Mouse (Mus musculus): Measurements from ENCODE around the gene Fa2h. TPM values are rescaled to one million over a fixed set of nuclear protein-coding genes. Genes with fewer than 3 reads are reported as not detected.
"Not testable (repeated sequence)": the region's sequence is repeated elsewhere in the genome, so short reads cannot be mapped to it uniquely, and the experiment has no call there.

The Fa2h gene
- polyA plus RNA-seq, 1 experiment from 2014 or later, result 0.13 TPM

GRCm38 (mm10) chr8:111353497-111353896 lies 40.1 kb downstream of the Fa2h start:
- Histone ChIP-seq H3K9me3 (no peaks in the 10 kb centered on the region), H3K4me2 (no peak overlapping the region), H3K9ac (no peak overlapping the region), H3K27me3 (no peaks in the 10 kb centered on the region), H3K27ac (replicated peaks) (no peak overlapping the region), H3K4me3 (no peak overlapping the region), H3K36me3 (no peaks in the 10 kb centered on the region), H3K4me1 (replicated peaks) (no peaks in the 10 kb centered on the region)
- 78% methylated on average over 9 of the region's 9 CpGs for WGBS
- no peak for ATAC-seq (ENCODE audit: low read depth)

DNA sequence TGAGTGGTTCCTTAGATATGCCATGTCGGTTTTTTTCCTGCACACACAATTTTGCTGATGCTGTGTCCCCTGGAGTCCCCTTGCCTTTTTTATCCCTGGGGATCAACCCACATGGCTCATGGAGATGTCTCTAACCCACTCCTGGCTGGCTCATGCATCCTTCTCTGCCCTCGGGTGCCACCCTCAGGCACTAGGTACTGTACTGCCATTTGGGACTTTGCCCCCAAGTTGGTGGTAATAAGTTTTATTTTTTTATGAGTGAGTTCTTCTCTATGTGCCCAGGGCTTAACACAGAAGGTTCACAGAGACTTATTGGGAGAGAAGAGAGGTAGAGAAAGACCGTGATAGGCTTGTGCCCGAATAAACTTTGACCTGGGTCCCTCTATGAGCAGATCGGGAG lies 41.3 kb downstream of the Fa2h start:
- H3K27ac ChIP-seq (replicated peaks), result no peak overlapping the region
- no peaks in the 10 kb centered on the region for H3K9me3 ChIP-seq
- no peak overlapping the region for H3K9ac ChIP-seq
- no peak overlapping the region for H3K4me2 ChIP-seq
- 91% methylated on average over 5 of the region's 5 CpGs for WGBS
- H3K4me3 ChIP-seq, result no peak overlapping the region
- H3K36me3 ChIP-seq, result no peaks in the 10 kb centered on the region
- ATAC-seq (ENCODE audit: low read depth), result no peak
- H3K27me3 ChIP-seq, result no peaks in the 10 kb centered on the region
- H3K4me1 ChIP-seq (replicated peaks), result no peaks in the 10 kb centered on the region

DNA sequence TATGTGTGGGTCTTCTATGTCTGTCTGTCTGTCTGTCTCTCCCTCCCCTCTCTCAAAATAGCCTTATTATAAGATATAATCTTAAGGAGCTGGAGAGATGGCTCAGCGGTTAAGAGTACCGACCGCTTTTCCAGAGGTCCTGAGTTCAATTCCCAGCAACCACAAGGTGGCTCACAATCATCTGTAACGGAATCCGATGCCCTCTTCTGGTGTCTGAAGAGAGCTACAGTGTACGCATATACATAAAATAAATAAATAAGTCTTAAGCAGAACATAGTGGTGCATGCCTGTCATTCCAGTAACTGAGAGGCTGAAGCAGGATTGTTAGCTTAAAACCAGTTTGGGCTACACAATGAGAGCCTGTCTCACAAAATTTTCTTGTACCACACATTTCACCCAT lies 43.0 kb downstream of the Fa2h start:
- ATAC-seq (ENCODE audit: low read depth), result no peak
- WGBS, result 89% methylated on average over 6 of the region's 6 CpGs
- H3K4me1 ChIP-seq (replicated peaks), result no peaks in the 10 kb centered on the region
- no peaks in the 10 kb centered on the region for H3K36me3 ChIP-seq
- H3K27ac ChIP-seq (replicated peaks), result no peak overlapping the region
- no peak overlapping the region for H3K4me2 ChIP-seq
- no peaks in the 10 kb centered on the region for H3K27me3 ChIP-seq
- H3K9me3 ChIP-seq, result no peaks in the 10 kb centered on the region
- no peak overlapping the region for H3K4me3 ChIP-seq
- no peak overlapping the region for H3K9ac ChIP-seq

DNA sequence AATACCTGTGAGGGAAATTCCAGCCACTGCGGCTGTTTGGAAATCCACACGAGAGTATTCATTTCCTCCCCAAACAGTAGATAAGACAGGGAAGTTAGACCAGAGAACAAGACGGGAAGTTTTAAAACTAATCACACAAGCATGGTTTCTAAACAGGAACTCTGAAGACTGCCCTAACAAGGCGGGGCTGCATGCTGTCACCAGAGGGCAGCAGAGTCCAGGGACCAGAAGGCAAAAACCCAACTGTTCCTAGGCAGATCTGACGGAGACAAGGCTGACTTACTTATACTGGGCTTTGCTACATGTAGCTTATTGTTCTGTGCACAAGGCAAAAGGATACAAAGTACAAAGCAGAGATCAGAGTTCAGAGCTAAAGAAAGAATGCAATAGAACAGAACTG lies 50.4 kb downstream of the Fa2h start:
- Histone ChIP-seq H3K27me3 (peaks cover 15% of the 10 kb centered on the region), H3K4me3 (no peak overlapping the region), H3K36me3 (no peaks in the 10 kb centered on the region), H3K4me1 (replicated peaks) (peaks cover 3% of the 10 kb centered on the region; the same call in 1 of the 2 replicates), H3K9me3 (no peaks in the 10 kb centered on the region), H3K9ac (no peak overlapping the region), H3K4me2 (no peak overlapping the region), H3K27ac (replicated peaks) (no peak overlapping the region)
- ATAC-seq (ENCODE audit: low read depth), result no peak
- 21% methylated on average over 5 of the region's 5 CpGs for WGBS

DNA sequence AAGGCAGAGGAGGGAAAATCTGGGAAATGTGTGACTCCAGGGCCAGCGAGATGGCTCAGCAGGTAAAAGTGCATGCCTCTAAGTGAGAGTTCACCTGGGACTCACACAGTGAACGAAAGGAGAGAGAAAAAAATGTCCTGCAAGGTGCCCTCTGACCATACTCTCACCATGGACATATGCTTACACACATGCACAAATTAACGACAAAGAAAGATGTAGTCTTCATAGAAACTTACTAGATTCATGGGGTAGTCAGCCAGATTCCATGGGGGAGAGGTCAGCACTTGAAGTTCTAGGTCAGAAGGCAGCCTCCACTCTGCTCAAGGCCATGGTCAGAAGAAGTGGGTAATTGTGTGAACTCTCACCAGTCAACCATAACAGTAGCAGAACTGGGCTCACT lies 53.4 kb downstream of the Fa2h start:
- no peak for ATAC-seq (ENCODE audit: low read depth)
- no peak overlapping the region for H3K4me2 ChIP-seq
- WGBS, result 86% methylated on average over 3 of the region's 3 CpGs
- no peak overlapping the region for H3K4me3 ChIP-seq
- H3K27me3 ChIP-seq, result peaks cover 25% of the 10 kb centered on the region
- H3K27ac ChIP-seq (replicated peaks), result no peak overlapping the region
- H3K4me1 ChIP-seq (replicated peaks), result peaks cover 13% of the 10 kb centered on the region
- H3K9me3 ChIP-seq, result no peaks in the 10 kb centered on the region
- no peaks in the 10 kb centered on the region for H3K36me3 ChIP-seq
- no peak overlapping the region for H3K9ac ChIP-seq

DNA sequence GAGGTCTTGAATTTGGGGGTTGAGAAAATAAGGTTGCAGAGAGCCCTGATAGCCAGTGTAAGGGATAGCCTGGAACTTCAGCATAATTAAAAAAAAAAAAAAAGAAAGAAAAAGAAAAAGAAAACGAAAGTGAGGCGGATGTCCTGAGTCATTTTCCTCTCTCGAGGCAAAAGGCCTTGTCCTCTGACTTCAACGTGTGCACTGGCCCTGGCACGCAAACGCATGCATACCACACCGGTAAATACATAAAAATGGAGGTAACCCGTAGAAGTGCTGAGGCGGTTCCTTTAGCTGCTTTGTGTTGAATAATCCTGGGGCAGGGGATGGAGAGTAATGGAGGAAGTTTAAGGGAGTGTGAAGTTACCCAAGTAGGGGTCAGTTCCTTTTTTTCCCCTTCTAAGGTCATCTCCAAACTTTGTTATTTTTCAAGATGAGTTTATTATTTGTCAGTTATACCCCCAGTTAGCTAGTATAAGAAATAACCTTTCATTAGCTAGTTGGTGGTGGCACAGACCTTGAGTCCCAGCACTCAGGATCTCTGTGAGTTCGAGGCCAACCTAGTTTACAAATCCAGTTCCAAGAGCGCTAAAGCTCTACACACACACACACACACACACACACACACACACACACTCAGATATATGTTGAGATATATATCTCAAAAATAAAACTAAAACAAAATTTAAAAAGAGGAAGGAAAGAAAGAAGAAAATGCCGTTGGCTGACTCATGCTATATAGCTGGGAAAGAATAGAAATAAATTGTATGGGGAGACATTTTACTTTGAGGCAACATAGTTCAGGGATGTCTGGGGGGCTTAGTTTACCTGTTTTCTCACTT lies 55.0 kb downstream of the Fa2h start:
- H3K27me3 ChIP-seq, result peaks cover 25% of the 10 kb centered on the region
- H3K9me3 ChIP-seq, result no peaks in the 10 kb centered on the region
- H3K27ac ChIP-seq (replicated peaks), result no peak overlapping the region
- H3K4me3 ChIP-seq, result peak overlapping the region; percentile 42
- peaks cover 13% of the 10 kb centered on the region for H3K4me1 ChIP-seq (replicated peaks)
- WGBS, result 52% methylated on average over 12 of the region's 12 CpGs
- H3K9ac ChIP-seq, result no peak overlapping the region
- no peaks in the 10 kb centered on the region for H3K36me3 ChIP-seq
- H3K4me2 ChIP-seq, result peak overlapping the region; percentile 74
- no peak for ATAC-seq (ENCODE audit: low read depth)

DNA sequence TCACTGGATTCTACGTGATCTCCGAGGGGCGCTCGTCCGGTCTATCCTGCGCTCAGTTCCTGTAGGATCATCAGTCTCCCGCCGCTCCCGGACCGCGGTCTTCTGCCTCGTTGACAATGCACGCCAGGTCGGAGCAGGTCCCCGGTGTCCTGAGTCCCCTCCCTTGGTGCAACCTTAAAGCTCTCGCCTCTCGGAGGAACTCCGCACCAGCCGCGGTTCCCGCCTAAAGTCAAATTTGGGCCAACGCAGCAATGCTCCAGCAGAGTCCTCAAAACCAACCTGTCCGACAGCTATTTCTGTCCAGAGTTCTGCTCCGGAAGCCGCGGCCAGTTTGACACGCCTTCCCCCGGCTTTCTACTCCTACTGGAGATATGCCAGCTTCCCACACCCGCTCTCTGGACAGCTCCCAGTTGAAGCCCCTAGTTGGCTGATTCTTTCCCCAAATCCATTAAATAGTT lies 55.7 kb downstream of the Fa2h start, which contains the start of gene Mlkl:
Mlkl (minus strand) TSS at position 288 of the 458 bp plus-strand sequence.
- Histone ChIP-seq H3K9ac (peak within 1 kb of the TSS; percentile 63), H3K4me1 (replicated peaks) (peaks cover 13% of the 10 kb centered on the region), H3K27me3 (peaks cover 25% of the 10 kb centered on the region), H3K4me2 (peak within 1 kb of the TSS; percentile 74), H3K9me3 (no peaks in the 10 kb centered on the region), H3K36me3 (no peaks in the 10 kb centered on the region), H3K27ac (replicated peaks) (no peak within 1 kb of the TSS), H3K4me3 (peak within 1 kb of the TSS; percentile 42)
- ATAC-seq (ENCODE audit: low read depth), result no peak
- under 1% methylated on average over 29 of the region's 29 CpGs for WGBS

- Histone ChIP-seq H3K9ac (peak overlapping the region; percentile 63; the same call in 1 of the 2 replicates), H3K36me3 (no peaks in the 10 kb centered on the region)
Observed at GRCm38 (mm10) chr8:111337311-111337889, 56.2 kb downstream of the Fa2h start.

DNA sequence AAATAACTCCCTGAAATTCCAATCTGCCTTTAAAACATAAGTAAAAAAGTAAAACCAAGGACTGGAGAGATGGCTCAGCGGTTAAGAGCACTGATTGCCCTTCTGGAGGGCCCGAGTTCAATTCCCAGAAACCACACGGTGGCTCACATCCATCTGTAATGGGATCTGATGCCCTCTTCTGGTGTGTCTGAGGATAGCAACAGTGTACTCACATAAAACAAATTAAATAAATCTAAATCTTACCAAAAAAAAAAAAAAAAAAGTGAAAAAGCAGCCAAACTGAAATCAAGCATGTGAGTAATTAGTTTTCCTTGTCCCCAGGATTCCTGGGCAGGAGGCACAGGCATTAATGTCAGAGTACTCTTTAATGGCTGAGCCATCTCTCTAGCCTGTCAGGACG lies 56.9 kb downstream of the Fa2h start:
- Histone ChIP-seq H3K9ac (no peak overlapping the region), H3K4me3 (no peak overlapping the region), H3K4me2 (no peak overlapping the region), H3K36me3 (no peaks in the 10 kb centered on the region), H3K27me3 (peaks cover 25% of the 10 kb centered on the region), H3K9me3 (no peaks in the 10 kb centered on the region), H3K4me1 (replicated peaks) (peaks cover 13% of the 10 kb centered on the region), H3K27ac (replicated peaks) (no peak overlapping the region)
- WGBS, result 78% methylated on average over 4 of the region's 4 CpGs
- no peak for ATAC-seq (ENCODE audit: low read depth)

More at GRCm38 (mm10) chr8:111337311-111337889, 56.2 kb downstream of the Fa2h start:
- Histone ChIP-seq H3K27ac (replicated peaks) (no peak overlapping the region), H3K9me3 (no peaks in the 10 kb centered on the region), H3K4me2 (peak overlapping the region; percentile 74), H3K4me1 (replicated peaks) (peaks cover 13% of the 10 kb centered on the region), H3K4me3 (peak overlapping the region; percentile 42), H3K27me3 (peaks cover 25% of the 10 kb centered on the region)
- WGBS, result 28% methylated on average over 17 of the region's 17 CpGs
- ATAC-seq (ENCODE audit: low read depth), result no peak

DNA sequence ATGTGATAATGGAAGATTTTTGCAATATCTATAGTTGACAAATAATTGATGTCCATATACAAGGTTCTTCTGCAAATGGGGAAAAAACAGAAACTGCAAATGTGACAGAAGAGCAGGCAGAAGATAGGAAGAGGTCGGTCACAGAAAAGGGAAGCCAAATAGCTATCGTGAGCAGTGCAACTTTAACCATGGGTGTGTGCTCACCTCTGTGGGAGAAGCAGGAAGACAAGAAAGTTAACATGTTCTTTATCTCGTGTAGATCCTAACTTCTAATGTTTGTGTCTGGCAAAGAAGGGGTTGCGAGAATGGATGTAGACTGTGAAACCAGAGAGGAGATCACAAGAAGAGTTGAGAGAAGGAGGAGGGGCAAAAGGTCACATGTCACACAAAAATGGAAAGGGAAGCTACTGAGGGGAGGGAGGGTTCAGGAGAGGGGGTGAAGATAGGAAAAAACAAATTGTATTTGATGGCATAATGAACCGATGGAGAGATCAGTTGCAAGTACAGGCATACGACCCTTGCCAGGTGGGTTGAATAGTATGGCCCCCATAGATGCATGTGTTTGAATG lies 68.3 kb downstream of the Fa2h start:
- no peak overlapping the region for H3K27ac ChIP-seq (replicated peaks)
- no peak overlapping the region for H3K9ac ChIP-seq
- no peak overlapping the region for H3K4me3 ChIP-seq
- H3K4me1 ChIP-seq (replicated peaks), result no peaks in the 10 kb centered on the region
- no peak for ATAC-seq (ENCODE audit: low read depth)
- no peaks in the 10 kb centered on the region for H3K27me3 ChIP-seq
- no peaks in the 10 kb centered on the region for H3K9me3 ChIP-seq
- H3K36me3 ChIP-seq, result no peaks in the 10 kb centered on the region
- H3K4me2 ChIP-seq, result no peak overlapping the region
- 86% methylated on average over 6 of the region's 6 CpGs for WGBS

DNA sequence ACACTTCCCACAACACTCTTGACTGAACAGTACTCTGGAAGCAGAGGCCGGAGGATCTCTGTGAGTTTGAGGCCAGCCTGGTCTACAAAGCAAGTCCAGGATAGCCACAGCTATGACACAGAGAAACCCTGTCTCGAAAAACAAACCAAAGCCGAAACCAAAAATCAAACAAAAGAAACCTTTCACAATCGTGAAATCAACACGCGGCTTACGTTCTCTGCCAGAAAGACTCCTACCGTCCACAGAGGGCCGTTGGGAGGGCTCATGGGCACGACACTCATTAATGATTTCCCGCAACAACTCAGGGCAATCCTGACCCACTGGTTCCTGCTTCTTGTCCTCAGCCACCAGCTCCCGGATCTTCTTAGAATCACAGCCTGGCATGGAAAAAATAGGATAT lies 78.9 kb downstream of the Fa2h start:
- no peak overlapping the region for H3K27ac ChIP-seq (replicated peaks)
- H3K27me3 ChIP-seq, result no peaks in the 10 kb centered on the region
- no peaks in the 10 kb centered on the region for H3K9me3 ChIP-seq
- ATAC-seq (ENCODE audit: low read depth), result no peak
- no peak overlapping the region for H3K4me2 ChIP-seq
- no peaks in the 10 kb centered on the region for H3K4me1 ChIP-seq (replicated peaks)
- no peak overlapping the region for H3K9ac ChIP-seq
- no peaks in the 10 kb centered on the region for H3K36me3 ChIP-seq
- 88% methylated on average over 12 of the region's 12 CpGs for WGBS
- no peak overlapping the region for H3K4me3 ChIP-seq

GRCm38 (mm10) chr8:111313961-111314360 lies 79.7 kb downstream of the Fa2h start:
- H3K27me3 ChIP-seq; H3K4me3 ChIP-seq; H3K4me1 ChIP-seq (replicated peaks); H3K9ac ChIP-seq; H3K9me3 ChIP-seq; H3K36me3 ChIP-seq; H3K27ac ChIP-seq (replicated peaks); H3K4me2 ChIP-seq; ATAC-seq (ENCODE audit: low read depth): not testable (repeated sequence)
- 94% methylated on average over 6 of the region's 6 CpGs for WGBS

Measured in neural tube, embryonic 13.5 days (tissue).